Mouse (Mus musculus): ENCODE measurements at regions not wholly inside any gene's neighbourhood (a gene's known extent, or its start where the extent isn't known, plus 50 kb on each side); places are given as distances from the start of the nearest gene placed in this dataset.

GRCm38 (mm10) chr8:15490774-15491173, 444.9 kb upstream of the BB014433 start:
- H3K27me3 ChIP-seq (ENCODE audit: control insufficient read depth, insufficient read depth, low read length): no peaks in the 10 kb centered on the region
- no peaks in the 10 kb centered on the region for H3K36me3 ChIP-seq (ENCODE audit: control insufficient read depth, insufficient read depth, low read length)
- no peaks in the 10 kb centered on the region for H3K4me1 ChIP-seq (ENCODE audit: control insufficient read depth, insufficient read depth, low read length)
- TF ChIP-seq CTCF (IDR thresholded peaks at IDR 0.05; ENCODE audit: control insufficient read depth, insufficient read depth, insufficient replicate concordance, low read depth, low read length) (no peak), POLR2A (IDR thresholded peaks at IDR 0.05; ENCODE audit: control insufficient read depth, low read depth, low read length) (no peak)
- no peak overlapping the region for H3K27ac ChIP-seq (ENCODE audit: control insufficient read depth, insufficient read depth, low read depth, low read length)
- no peak overlapping the region for H3K4me3 ChIP-seq (ENCODE audit: control insufficient read depth, low read depth, low read length)

- no peaks in the 10 kb centered on the region for H3K27me3 ChIP-seq (ENCODE audit: control insufficient read depth, insufficient read depth, low read length)
These were observed 441.7 kb upstream of the BB014433 start for GRCm38 (mm10) chr8:15487579-15487978.

DNA sequence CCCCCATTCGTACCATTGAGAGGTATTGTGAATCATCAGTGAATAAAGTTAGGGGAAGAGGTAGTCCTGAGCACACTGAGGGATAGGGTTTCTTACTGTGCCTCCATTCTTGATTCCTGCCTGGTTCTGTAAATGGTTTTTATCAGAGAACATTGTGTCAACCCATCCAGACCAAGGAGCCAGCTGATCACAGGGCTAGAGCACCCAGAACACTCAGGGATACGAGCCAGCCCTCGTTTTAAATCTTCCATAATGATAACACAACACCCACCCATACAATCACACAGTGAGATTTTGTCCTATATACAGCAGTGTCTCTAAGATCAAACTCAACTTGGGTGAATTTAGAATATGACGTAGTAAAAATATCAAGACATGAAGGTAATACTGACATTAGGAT, 424.7 kb upstream of the BB014433 start:
- no peak overlapping the region for H3K4me3 ChIP-seq (ENCODE audit: control insufficient read depth, low read depth, low read length)
- no peak overlapping the region for H3K27ac ChIP-seq (ENCODE audit: control insufficient read depth, insufficient read depth, low read depth, low read length)
- no peaks in the 10 kb centered on the region for H3K36me3 ChIP-seq (ENCODE audit: control insufficient read depth, insufficient read depth, low read length)
- H3K27me3 ChIP-seq (ENCODE audit: control insufficient read depth, insufficient read depth, low read length): no peaks in the 10 kb centered on the region
- H3K4me1 ChIP-seq (ENCODE audit: control insufficient read depth, insufficient read depth, low read length): no peaks in the 10 kb centered on the region
- TF ChIP-seq CTCF (IDR thresholded peaks at IDR 0.05; ENCODE audit: control insufficient read depth, insufficient read depth, insufficient replicate concordance, low read depth, low read length): no peak
- TF ChIP-seq POLR2A (IDR thresholded peaks at IDR 0.05; ENCODE audit: control insufficient read depth, low read depth, low read length): no peak

More at GRCm38 (mm10) chr8:15487579-15487978, 441.7 kb upstream of the BB014433 start:
- Histone ChIP-seq H3K4me3 (ENCODE audit: control insufficient read depth, low read depth, low read length) (no peak overlapping the region), H3K4me1 (ENCODE audit: control insufficient read depth, insufficient read depth, low read length) (no peaks in the 10 kb centered on the region), H3K36me3 (ENCODE audit: control insufficient read depth, insufficient read depth, low read length) (no peaks in the 10 kb centered on the region), H3K27ac (ENCODE audit: control insufficient read depth, insufficient read depth, low read depth, low read length) (no peak overlapping the region)
- no peak for TF ChIP-seq CTCF (IDR thresholded peaks at IDR 0.05; ENCODE audit: control insufficient read depth, insufficient read depth, insufficient replicate concordance, low read depth, low read length)
- TF ChIP-seq POLR2A (IDR thresholded peaks at IDR 0.05; ENCODE audit: control insufficient read depth, low read depth, low read length): no peak

- no peak overlapping the region for H3K27ac ChIP-seq (ENCODE audit: control insufficient read depth, insufficient read depth, low read depth, low read length)
- TF ChIP-seq CTCF (IDR thresholded peaks at IDR 0.05; ENCODE audit: control insufficient read depth, insufficient read depth, insufficient replicate concordance, low read depth, low read length) (no peak), POLR2A (IDR thresholded peaks at IDR 0.05; ENCODE audit: control insufficient read depth, low read depth, low read length) (no peak)
- no peaks in the 10 kb centered on the region for H3K27me3 ChIP-seq (ENCODE audit: control insufficient read depth, insufficient read depth, low read length)
- no peak overlapping the region for H3K4me3 ChIP-seq (ENCODE audit: control insufficient read depth, low read depth, low read length)
- no peaks in the 10 kb centered on the region for H3K4me1 ChIP-seq (ENCODE audit: control insufficient read depth, insufficient read depth, low read length)
- no peaks in the 10 kb centered on the region for H3K36me3 ChIP-seq (ENCODE audit: control insufficient read depth, insufficient read depth, low read length)
These were observed 422.9 kb upstream of the BB014433 start for GRCm38 (mm10) chr8:15468540-15469476.

GRCm38 (mm10) chr8:15438546-15438945, 392.7 kb upstream of the BB014433 start:
- no peak overlapping the region for H3K4me3 ChIP-seq (ENCODE audit: control insufficient read depth, low read depth, low read length)
- TF ChIP-seq CTCF (IDR thresholded peaks at IDR 0.05; ENCODE audit: control insufficient read depth, insufficient read depth, insufficient replicate concordance, low read depth, low read length) (no peak), POLR2A (IDR thresholded peaks at IDR 0.05; ENCODE audit: control insufficient read depth, low read depth, low read length) (no peak)
- no peaks in the 10 kb centered on the region for H3K4me1 ChIP-seq (ENCODE audit: control insufficient read depth, insufficient read depth, low read length)
- no peaks in the 10 kb centered on the region for H3K36me3 ChIP-seq (ENCODE audit: control insufficient read depth, insufficient read depth, low read length)
- H3K27me3 ChIP-seq (ENCODE audit: control insufficient read depth, insufficient read depth, low read length): no peaks in the 10 kb centered on the region
- H3K27ac ChIP-seq (ENCODE audit: control insufficient read depth, insufficient read depth, low read depth, low read length): no peak overlapping the region

- no peaks in the 10 kb centered on the region for H3K36me3 ChIP-seq (ENCODE audit: control insufficient read depth, insufficient read depth, low read length)
- H3K4me1 ChIP-seq (ENCODE audit: control insufficient read depth, insufficient read depth, low read length): no peaks in the 10 kb centered on the region
- H3K4me3 ChIP-seq (ENCODE audit: control insufficient read depth, low read depth, low read length): no peak overlapping the region
- no peak for TF ChIP-seq CTCF (IDR thresholded peaks at IDR 0.05; ENCODE audit: control insufficient read depth, insufficient read depth, insufficient replicate concordance, low read depth, low read length)
- no peak for TF ChIP-seq POLR2A (IDR thresholded peaks at IDR 0.05; ENCODE audit: control insufficient read depth, low read depth, low read length)
- H3K27me3 ChIP-seq (ENCODE audit: control insufficient read depth, insufficient read depth, low read length): no peaks in the 10 kb centered on the region
- no peak overlapping the region for H3K27ac ChIP-seq (ENCODE audit: control insufficient read depth, insufficient read depth, low read depth, low read length)
These were observed 348.8 kb upstream of the BB014433 start for GRCm38 (mm10) chr8:15394722-15395115.

GRCm38 (mm10) chr8:15393936-15394721, 348.3 kb upstream of the BB014433 start:
- Histone ChIP-seq H3K4me3 (ENCODE audit: control insufficient read depth, low read depth, low read length) (no peak overlapping the region), H3K27ac (ENCODE audit: control insufficient read depth, insufficient read depth, low read depth, low read length) (no peak overlapping the region), H3K4me1 (ENCODE audit: control insufficient read depth, insufficient read depth, low read length) (peaks cover 2% of the 10 kb centered on the region), H3K36me3 (ENCODE audit: control insufficient read depth, insufficient read depth, low read length) (no peaks in the 10 kb centered on the region), H3K27me3 (ENCODE audit: control insufficient read depth, insufficient read depth, low read length) (no peaks in the 10 kb centered on the region)
- TF ChIP-seq POLR2A (IDR thresholded peaks at IDR 0.05; ENCODE audit: control insufficient read depth, low read depth, low read length): no peak
- TF ChIP-seq CTCF (IDR thresholded peaks at IDR 0.05; ENCODE audit: control insufficient read depth, insufficient read depth, insufficient replicate concordance, low read depth, low read length): no peak

All from testis, adult 2 months (tissue).